Mouse (Mus musculus) intestine, embryonic 14.5 days (tissue): ENCODE measurements at regions not wholly inside any gene's neighbourhood (a gene's known extent, or its start where the extent isn't known, plus 50 kb on each side); places are given as distances from the start of the nearest gene placed in this dataset.
"Not testable (repeated sequence)": the region's sequence is repeated elsewhere in the genome, so short reads cannot be mapped to it uniquely, and the experiment has no call there.

Experiments used
- ATAC-seq: fragments of 200-750 bp; cut with Nextera tagmentation; replicated peaks from 2 replicates; pipeline ENCODE4 v1.8.0; 2017; ENCODE audit warnings: low read depth, moderate number of reproducible peaks, moderate TSS enrichment, moderate library complexity; ENCODE audit not compliant: low FRiP score, low TSS enrichment
- DNase-seq: peaks from one replicate; pipeline ENCODE4 v3.0.0-alpha.2; 2018; ENCODE audit warnings: low spot score
- H3K27ac ChIP-seq: fragments of 300-500 bp; sonication (generic); 2 replicates; pipeline ENCODE4 v1.5.1; 2014; ENCODE audit warnings: low read depth, mild to moderate bottlenecking, control low read depth
- H3K27me3 ChIP-seq: fragments of 300-500 bp; sonication (generic); replicated peaks from 2 replicates; pipeline ENCODE4 v1.6.1; 2014; ENCODE audit warnings: low read length, control low read depth; ENCODE audit not compliant: control insufficient read depth, insufficient read depth
- H3K36me3 ChIP-seq: fragments of 300-500 bp; sonication (generic); 2 replicates; pipeline ENCODE4 v1.6.1; 2014; ENCODE audit warnings: low read length, control low read depth; ENCODE audit not compliant: control insufficient read depth, insufficient read depth
- H3K4me1 ChIP-seq: fragments of 300-500 bp; sonication (generic); replicated peaks from 2 replicates; pipeline ENCODE4 v1.6.1; 2014; ENCODE audit warnings: low read length, control low read depth, mixed read lengths; ENCODE audit not compliant: control insufficient read depth, insufficient read depth
- H3K4me2 ChIP-seq: fragments of 300-500 bp; sonication (generic); 2 replicates; pipeline ENCODE4 v1.6.1; 2014; ENCODE audit warnings: low read length
- H3K4me3 ChIP-seq: fragments of 300-500 bp; sonication (generic); 2 replicates; pipeline ENCODE4 v1.5.1; 2014; ENCODE audit warnings: low read depth, low read length, control low read depth, mixed read lengths
- H3K9ac ChIP-seq: fragments of 300-500 bp; sonication (generic); 2 replicates; pipeline ENCODE4 v1.6.1; 2014; ENCODE audit warnings: mild to moderate bottlenecking, low read length
- H3K9me3 ChIP-seq: fragments of 300-500 bp; sonication (generic); 2 replicates; pipeline ENCODE4 v1.6.1; 2016; ENCODE audit warnings: low read length, control low read depth; ENCODE audit not compliant: control insufficient read depth
- WGBS: fragments of 180-500 bp; shearing (Covaris S2); extraction: QIAGEN DNeasy Blood & Tissue Kit; methylation state at CpG from one replicate; pipeline ENCODE4 v1.1.7; 2014; 5-methylcytosine and 5-hydroxymethylcytosine counted together

DNA sequence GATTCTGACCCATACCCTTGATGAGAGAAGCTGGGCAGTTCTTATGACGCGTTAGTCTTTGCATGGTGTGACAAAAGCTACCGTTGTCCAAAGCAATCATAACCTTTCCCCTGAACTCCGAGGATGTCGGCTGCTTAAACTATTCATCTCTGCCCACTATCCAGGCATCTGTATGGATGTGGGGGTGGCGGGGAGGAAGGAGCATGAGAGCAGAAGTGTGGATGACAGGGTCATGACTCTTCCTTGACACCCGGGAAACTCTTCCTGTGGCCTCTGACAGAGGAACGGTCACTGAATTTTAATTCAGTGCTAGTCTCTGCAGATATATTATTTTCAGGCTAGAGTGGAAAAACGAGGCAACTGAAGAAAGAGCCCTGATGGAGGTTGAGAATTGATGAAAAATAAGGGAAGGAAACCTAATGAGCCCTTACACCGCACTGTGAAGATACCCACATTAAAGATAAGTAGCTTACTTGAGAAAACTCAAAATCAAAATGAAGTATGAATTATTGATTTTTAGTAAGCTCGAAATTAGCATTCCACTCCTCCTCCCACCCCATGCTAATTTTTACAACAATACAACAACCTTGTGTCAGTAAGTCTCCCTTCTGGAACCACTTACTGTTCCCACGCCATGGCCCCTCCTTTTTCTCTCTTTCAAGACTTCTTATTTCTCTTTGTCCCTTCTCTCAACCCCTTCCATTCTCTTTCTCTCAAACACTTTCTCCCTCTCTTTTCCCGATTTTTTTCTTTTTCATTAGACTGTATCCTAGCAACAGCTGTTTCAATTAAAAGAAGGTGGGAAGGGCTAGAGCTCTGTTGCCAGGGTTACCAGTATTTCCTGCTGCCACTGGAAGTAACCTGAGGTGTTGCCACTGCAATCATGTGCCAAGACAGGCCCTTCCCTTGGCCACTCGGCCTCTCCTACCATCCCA, 206.0 kb upstream of the Gap43 start:
- no peak overlapping the region for H3K4me2 ChIP-seq
- ATAC-seq (no peak), DNase-seq (no peak)
- H3K9ac ChIP-seq, result no peak overlapping the region
- no peak overlapping the region for H3K4me3 ChIP-seq
- H3K9me3 ChIP-seq, result no peaks in the 10 kb centered on the region
- no peaks in the 10 kb centered on the region for H3K27me3 ChIP-seq
- 69% methylated on average over 14 of the region's 14 CpGs for WGBS
- H3K27ac ChIP-seq, result no peak overlapping the region
- no peaks in the 10 kb centered on the region for H3K36me3 ChIP-seq
- H3K4me1 ChIP-seq, result no peaks in the 10 kb centered on the region

DNA sequence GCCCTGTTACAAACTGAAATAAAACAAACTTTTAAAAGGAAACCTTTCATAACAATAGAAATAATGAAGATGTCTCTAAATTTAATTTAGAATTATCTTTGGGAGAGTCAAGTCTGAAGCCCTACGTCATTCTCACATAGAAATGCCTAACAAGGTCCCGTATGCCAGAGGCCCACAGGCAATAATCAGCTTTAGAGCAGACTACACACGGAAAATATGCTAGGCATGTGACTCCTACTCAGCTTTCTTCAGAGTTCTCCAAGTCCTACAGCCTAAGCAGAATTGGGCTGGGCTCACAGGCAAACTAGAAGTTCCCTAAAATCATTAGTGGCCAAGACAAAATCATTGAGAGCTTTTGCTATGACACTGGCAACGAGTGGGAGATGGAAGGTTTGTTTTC, 176.9 kb upstream of the Gap43 start:
- Histone ChIP-seq H3K4me1 (no peaks in the 10 kb centered on the region), H3K4me2 (no peak overlapping the region), H3K36me3 (no peaks in the 10 kb centered on the region), H3K9me3 (no peaks in the 10 kb centered on the region), H3K9ac (no peak overlapping the region), H3K27ac (no peak overlapping the region), H3K27me3 (no peaks in the 10 kb centered on the region), H3K4me3 (no peak overlapping the region)
- no peak for ATAC-seq
- DNase-seq, result no peak
- WGBS, result 68% methylated on average over 4 of the region's 4 CpGs

DNA sequence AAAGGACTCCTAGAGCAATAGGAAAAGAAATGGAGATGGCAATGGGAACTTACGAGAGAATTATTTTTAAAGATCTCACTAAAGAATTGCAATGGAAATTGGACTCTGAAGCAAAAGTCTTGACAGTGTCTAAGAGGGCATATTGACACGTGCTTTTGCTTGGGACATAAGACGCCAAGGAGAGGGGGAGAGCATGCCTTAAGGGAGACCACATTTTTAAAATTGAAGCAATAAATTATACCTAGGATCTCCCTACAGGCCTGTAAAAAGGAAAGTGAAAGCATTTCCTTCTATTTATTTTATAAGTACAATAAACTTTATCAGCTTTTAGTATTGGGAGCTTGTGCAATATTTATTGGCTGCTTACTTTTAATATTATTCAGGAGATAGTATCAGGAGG, 175.5 kb upstream of the Gap43 start:
- no peaks in the 10 kb centered on the region for H3K27me3 ChIP-seq
- WGBS, result 73% methylated on average over 3 of the region's 3 CpGs
- no peak for ATAC-seq

DNA sequence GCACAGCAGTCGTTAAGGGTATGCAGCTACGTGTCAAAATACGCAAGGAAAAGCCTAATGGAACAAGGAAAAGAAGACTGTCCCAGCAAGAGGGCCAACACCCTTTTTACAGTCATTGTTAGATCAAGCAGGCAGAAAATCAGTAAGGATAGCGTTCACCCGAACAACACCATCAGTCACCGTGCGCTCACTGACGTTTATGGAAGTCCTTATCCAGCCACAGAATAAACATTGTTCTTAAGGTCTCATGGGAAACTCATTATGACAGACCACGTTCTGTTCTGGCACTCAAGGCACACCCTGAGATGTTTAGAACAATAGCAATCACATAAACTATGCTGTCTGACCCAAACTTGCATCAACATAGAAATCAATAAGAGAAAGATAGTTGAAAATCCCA, 164.7 kb upstream of the Gap43 start:
- no peaks in the 10 kb centered on the region for H3K27me3 ChIP-seq
- no peak overlapping the region for H3K27ac ChIP-seq
- H3K4me1 ChIP-seq, result no peaks in the 10 kb centered on the region
- DNase-seq (no peak), ATAC-seq (no peak)
- H3K9me3 ChIP-seq, result no peaks in the 10 kb centered on the region
- H3K9ac ChIP-seq, result no peak overlapping the region
- no peaks in the 10 kb centered on the region for H3K36me3 ChIP-seq
- H3K4me2 ChIP-seq, result no peak overlapping the region
- no peak overlapping the region for H3K4me3 ChIP-seq
- 32% methylated on average over 9 of the region's 9 CpGs for WGBS

More for the DNA sequence above, 175.5 kb upstream of the Gap43 start:
- Histone ChIP-seq H3K9me3 (no peaks in the 10 kb centered on the region), H3K4me2 (no peak overlapping the region), H3K4me3 (no peak overlapping the region), H3K27ac (no peak overlapping the region), H3K4me1 (no peaks in the 10 kb centered on the region), H3K36me3 (no peaks in the 10 kb centered on the region), H3K9ac (no peak overlapping the region)
- DNase-seq, result no peak

DNA sequence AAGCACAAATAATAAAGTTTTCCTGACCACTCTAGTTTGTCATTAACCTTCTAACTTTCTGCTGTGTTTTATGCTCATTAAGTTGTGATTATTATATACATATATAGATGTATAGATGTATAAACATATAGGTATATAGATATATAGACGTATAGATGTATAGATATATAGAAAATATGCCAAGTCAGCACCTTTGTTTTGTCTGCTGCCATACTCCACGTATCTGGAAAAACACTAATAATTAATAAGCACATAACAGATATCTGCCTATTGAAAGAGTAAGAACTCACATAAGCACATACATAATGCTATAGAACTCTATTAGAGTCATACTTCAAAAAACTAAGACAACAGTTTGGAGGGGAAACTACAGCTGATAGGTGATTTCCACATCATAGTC, 161.3 kb upstream of the Gap43 start:
- no peaks in the 10 kb centered on the region for H3K4me1 ChIP-seq
- no peak overlapping the region for H3K27ac ChIP-seq
- no peaks in the 10 kb centered on the region for H3K27me3 ChIP-seq
- H3K4me2 ChIP-seq, result no peak overlapping the region
- no peaks in the 10 kb centered on the region for H3K36me3 ChIP-seq
- no peak overlapping the region for H3K9ac ChIP-seq
- 92% methylated on average over 2 of the region's 2 CpGs for WGBS
- no peak for ATAC-seq
- no peaks in the 10 kb centered on the region for H3K9me3 ChIP-seq
- no peak overlapping the region for H3K4me3 ChIP-seq
- no peak for DNase-seq

DNA sequence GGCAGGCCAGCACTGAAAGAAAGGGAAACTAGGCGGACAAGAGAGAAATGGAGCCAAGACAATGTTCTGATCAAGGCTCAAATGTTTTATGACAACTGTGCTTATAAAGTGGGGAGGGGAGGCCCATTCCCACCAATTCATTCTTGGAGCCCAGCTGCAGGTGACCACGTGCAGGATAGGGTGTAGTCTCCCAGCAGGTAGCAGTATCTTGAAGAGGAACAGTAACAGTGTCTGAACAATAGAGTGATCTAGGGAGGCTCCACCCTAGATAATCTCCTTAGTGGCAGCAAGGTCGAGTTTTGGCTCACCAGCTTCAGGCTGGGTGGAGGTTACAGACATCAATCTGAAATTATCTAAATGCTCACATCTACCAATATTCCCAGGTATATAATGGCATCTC, 160.7 kb upstream of the Gap43 start:
- not testable (repeated sequence) for ATAC-seq, H3K36me3 ChIP-seq, H3K27me3 ChIP-seq, H3K4me1 ChIP-seq, H3K9me3 ChIP-seq, H3K4me3 ChIP-seq, DNase-seq, H3K9ac ChIP-seq, H3K27ac ChIP-seq, H3K4me2 ChIP-seq
- 46% methylated on average over 3 of the region's 3 CpGs for WGBS

DNA sequence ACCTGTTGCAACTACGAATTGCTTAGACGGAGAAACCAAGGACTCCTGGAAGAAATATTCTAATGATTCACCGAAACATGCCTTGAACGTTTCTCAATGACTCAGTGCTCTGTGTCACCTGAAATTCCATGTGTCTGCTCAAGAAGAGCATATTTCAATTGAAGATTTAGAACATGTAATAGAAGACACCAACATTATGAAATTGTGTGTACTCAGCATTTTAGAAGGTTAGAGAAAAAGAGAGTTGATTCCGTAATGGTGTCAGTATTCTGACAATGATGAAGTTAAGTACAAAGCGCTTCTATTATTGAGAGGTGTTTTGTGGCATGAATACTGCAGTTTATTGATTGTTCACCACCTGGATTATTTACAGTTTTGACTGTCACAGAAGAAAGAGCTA, 159.1 kb upstream of the Gap43 start:
- Histone ChIP-seq H3K27me3 (no peaks in the 10 kb centered on the region), H3K9me3 (no peaks in the 10 kb centered on the region), H3K27ac (no peak overlapping the region), H3K4me3 (no peak overlapping the region), H3K9ac (no peak overlapping the region), H3K36me3 (no peaks in the 10 kb centered on the region), H3K4me1 (no peaks in the 10 kb centered on the region), H3K4me2 (no peak overlapping the region)
- DNase-seq, result no peak
- no peak for ATAC-seq
- 90% methylated on average over 6 of the region's 6 CpGs for WGBS

DNA sequence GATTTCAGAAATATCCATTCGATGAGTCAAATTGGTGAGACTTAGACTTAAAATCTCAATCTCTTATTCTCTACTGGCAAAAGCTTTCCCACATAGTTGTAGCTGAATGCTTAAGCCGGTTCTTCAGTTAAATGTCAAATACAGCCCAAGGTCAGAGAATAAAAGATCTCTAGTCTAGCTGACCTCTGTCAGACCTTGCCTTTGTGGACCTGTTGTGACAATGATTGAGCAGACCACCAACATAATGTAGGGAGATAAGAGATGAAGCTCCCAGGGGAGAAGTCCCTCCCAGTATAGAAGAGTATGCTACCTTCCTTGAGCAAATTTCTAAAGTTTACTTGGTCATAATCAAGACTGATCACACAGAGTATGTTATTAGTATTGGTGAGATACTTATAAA, 157.9 kb upstream of the Gap43 start:
- no peak overlapping the region for H3K27ac ChIP-seq
- ATAC-seq, result no peak
- H3K4me2 ChIP-seq, result no peak overlapping the region
- 73% methylated on average over 2 of the region's 2 CpGs for WGBS
- H3K9me3 ChIP-seq, result no peaks in the 10 kb centered on the region
- DNase-seq, result no peak
- H3K27me3 ChIP-seq, result no peaks in the 10 kb centered on the region
- no peak overlapping the region for H3K9ac ChIP-seq
- no peaks in the 10 kb centered on the region for H3K4me1 ChIP-seq
- H3K36me3 ChIP-seq, result no peaks in the 10 kb centered on the region
- H3K4me3 ChIP-seq, result no peak overlapping the region

DNA sequence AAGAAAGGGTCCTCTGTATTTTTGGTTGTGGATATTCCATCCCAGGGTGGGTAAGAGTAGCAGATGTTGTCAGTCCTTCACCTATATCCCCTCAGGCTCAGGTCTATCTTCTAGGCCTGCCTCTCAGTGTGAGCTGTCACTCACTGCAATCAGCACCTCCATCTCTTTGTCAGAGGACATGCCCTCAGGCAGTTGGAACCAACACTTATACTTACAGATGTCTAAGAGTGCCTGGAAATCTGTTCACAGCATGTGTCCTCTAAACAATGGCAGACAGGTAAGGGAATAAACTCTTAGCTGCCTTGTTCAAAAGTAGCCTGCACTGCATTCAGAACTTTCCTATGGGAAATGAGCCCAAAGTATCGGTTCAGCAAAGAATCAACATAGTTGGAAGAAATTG, 153.1 kb upstream of the Gap43 start:
- whole genome bisulfite sequencing, result 89% methylated on average over 1 of the region's 1 CpGs
- H3K4me2 ChIP-seq, result no peak overlapping the region
- H3K27ac ChIP-seq, result no peak overlapping the region
- H3K27me3 ChIP-seq, result no peaks in the 10 kb centered on the region
- no peaks in the 10 kb centered on the region for H3K4me1 ChIP-seq
- H3K9ac ChIP-seq, result no peak overlapping the region
- no peaks in the 10 kb centered on the region for H3K9me3 ChIP-seq
- H3K36me3 ChIP-seq, result no peaks in the 10 kb centered on the region
- no peak for ATAC-seq
- no peak for DNase-seq
- H3K4me3 ChIP-seq, result no peak overlapping the region
